Mouse (Mus musculus) spleen, adult 18-20 months (tissue): ENCODE results near the gene Lrrc46.
A peak's percentile ranks its signal among the peaks of the same experiment; 100 is the strongest.

Experiments used
- DNase-seq, 2 experiments: peaks; one replicate each; pipeline ENCODE4 v3.0.0; 2022; ENCODE audit warnings: mixed read lengths in 2 of 2

Lrrc46 gene

GRCm38 (mm10) chr11:97048090-97048650, 7.0 kb upstream of the Lrrc46 start:
- DNase-seq = no peak

DNA sequence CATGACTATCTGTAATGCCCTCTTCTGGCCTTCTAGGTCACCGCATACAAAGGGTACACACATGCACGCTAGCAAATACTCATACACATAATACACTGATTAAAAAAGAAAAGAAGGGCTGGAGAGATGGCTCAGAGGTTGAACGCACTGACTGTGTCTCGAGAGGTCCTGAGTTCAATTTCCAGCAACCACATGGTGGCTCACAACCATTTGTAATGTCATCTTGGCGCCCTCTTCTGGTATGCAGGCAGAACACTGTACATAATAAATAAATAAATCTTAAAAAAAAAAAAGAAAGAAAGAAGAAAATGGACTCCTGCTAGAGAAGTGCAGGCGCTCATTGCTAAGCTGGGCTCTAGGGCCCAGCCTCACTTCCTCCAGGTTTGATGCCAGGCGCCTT, 4.7 kb upstream of the Lrrc46 start:
- no peak for DNase-seq

DNA sequence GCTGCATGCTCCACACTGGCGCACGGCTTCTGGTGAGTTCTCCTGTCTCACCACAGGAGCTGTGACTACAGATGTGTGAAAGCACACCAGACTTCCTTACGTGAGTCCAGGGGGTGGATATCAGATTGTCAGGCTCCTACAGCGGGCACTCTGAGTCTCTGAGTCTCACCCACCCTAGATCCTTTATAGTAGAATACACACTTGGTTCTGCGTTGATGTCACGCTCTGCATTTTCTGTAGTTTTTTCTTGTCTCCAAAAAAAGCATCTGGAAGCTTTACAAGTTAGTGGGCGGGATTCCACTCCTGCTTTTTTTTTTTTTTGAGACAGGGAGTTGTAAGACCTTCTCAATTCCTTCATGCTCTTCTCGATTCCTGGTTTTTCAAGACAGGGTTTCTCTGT, 3.7 kb upstream of the Lrrc46 start:
- no peak for DNase-seq

DNA sequence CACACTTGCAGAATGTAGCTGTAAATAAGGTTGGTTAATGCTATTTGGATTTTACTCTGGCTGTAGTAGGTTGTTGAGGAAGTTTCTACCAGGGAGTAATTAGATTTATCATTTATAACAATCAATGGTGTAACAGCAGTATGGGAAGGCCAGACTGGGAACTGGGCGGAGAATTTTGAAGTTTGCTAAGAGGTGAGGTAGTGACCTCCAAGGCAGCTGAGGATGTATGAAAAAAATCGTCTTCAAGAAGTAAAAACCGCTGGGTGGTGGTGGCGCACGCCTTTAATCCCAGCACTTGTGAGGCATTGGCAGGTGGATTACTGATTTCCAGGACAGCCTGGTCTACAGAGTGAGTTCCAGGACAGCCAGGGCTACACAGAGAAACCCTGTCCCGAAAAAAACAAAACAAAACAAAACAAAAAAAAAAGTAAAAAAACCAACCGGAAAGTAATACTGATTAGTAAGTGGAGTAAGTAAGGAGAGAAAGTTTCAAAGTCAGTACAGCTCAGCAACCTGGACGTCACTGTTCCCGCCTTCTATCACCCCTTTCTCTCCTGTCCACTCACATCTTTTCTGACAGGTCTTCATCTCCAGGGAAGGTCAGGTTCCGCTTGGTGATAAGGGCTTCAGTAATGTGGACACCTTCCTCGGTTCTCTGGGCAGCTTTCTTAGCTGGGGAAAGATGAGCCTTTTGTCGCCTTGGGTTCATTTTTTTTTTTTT, 746 bp downstream of the Lrrc46 start:
- DNase-seq = no peak

GRCm38 (mm10) chr11:97038881-97039280, 2.3 kb downstream of the Lrrc46 start:
- DNase-seq = no peak

DNA sequence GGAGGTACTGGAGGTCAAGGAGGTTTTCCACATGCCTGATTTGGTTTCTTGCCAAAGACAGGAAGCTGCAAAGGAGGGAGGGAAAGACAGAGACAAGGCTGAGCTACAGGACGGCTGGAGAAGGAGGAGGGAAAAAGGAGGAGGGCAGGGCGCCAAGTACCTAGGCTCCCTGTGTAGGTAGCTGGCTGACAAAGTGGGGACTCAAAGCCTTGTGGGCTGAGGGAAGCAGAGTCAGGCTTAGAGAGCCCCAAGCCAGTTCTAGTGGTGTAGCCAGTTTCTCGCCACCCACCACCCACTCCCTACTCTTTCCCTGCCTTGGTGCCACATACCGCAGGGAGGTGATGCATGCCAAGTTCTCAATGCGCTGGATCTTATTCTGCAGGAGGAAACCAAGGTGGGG, 5.1 kb downstream of the Lrrc46 start:
- no peak for DNase-seq

- no peak for DNase-seq
Measured at GRCm38 (mm10) chr11:97033781-97034180, 7.4 kb downstream of the Lrrc46 start.

GRCm38 (mm10) chr11:97032499-97032898, 8.7 kb downstream of the Lrrc46 start:
- no peak for DNase-seq

DNA sequence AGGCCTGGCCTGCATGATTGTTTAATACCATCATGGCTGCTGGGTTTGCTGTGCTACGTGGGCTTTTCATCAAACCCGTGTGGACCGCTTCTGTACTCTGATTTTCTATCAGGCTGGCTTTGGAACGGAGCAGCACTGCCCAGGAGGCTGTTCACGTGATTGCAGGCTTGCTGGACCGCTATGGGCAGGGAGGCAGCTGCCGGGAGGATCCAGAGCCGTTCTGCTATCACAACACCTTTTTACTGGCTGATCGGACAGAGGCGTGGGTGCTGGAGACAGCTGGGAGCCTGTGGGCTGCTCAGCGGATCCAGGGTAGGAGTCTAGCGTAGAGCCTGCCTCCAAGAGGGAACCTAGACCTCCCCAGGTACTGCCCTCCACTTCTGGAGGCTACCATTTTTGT, 9.2 kb downstream of the Lrrc46 start:
- DNase-seq = no peak

- no peak for DNase-seq
Measured at GRCm38 (mm10) chr11:97030426-97030825, 10.8 kb downstream of the Lrrc46 start.

GRCm38 (mm10) chr11:97029686-97030417, 11.4 kb downstream of the Lrrc46 start, which contains the start of gene Scrn2:
Gene Scrn2 (plus strand): TSS chr11:97029938.
- DNase-seq = peak; percentile 67 to 86

DNA sequence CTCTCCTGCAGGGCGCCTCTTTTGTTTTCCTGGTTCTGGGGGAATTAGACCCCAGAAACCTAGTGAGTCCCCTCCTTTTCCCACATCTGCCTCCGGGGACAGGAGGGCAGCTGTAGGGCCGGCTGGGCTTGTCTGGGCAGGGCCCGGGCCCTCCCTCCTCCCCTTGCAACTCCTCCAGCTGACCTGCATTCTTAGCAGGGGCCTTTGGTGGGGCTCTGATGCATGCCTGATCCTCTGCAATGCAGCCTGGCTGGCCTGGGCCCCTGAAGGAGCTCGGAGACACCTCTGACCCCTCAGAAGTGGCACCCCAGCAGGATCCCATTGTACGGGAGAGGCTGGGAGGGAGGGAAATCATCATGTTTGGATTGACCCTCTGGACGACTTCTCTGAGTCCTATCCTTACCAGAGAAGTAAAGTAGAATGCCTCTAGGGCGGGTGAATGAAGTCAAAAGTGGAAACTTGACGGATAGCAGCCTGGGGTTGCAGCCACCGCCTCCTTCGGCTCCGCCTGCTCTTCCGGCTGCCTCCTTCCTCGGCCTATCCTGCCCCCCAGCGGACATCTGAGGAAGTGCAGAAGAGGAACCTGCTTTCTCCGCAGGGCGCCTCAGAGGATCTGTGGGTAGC, 15.4 kb downstream of the Lrrc46 start:
- DNase-seq = peak; percentile 79 to 88

GRCm38 (mm10) chr11:97024977-97025376, 16.2 kb downstream of the Lrrc46 start:
- no peak for DNase-seq

DNA sequence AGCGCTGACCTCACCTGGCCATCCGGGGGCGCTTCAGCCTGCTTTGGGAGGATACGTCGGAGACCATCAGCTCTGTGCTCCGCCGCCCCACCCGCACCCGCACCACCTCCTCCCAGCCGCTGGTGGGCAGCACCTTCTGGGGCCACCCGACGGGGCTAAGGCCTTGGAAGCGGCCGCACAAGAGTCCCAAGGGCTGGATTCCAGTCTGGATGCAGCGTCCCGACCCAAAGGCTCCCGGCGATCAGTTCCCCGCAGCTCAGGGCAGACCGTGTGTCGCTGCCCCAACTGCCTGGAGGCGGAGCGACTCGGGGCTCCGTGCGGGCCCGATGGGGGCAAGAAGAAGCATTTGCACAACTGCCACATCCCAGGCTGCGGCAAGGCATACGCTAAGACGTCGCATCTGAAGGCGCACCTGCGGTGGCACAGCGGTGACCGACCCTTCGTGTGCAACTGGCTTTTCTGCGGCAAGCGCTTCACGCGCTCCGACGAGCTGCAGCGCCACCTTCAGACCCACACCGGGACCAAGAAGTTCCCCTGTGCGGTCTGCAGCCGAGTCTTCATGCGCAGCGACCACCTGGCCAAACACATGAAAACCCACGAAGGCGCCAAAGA, 19.2 kb downstream of the Lrrc46 start:
- peak; percentile 69 to 83 for DNase-seq

- no peak for DNase-seq
Measured at GRCm38 (mm10) chr11:97021121-97021765, 20.0 kb downstream of the Lrrc46 start.

DNA sequence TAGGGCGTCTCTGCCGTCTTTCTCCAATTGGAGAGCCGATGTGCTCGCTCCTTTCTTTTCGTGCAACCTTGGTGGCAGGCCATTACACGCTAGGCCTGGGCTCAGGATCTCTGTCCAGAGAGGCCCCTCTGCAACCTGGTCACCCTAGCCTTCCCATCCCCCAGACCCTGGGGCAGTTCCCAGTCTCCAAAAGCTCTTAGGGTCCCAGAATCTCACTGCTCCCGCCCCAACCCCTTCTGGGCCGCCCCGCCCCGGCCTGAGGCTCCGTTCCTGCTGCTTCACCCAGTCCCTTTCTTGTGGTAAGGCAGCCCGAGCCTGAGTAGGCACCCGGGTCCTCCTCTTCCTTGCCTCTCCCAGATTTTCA, 21.9 kb downstream of the Lrrc46 start:
- peak in 1 of 2 experiments; percentile 10 for DNase-seq

GRCm38 (mm10) chr11:97018583-97019344, 22.4 kb downstream of the Lrrc46 start:
- DNase-seq = peak in 1 of 2 experiments; percentile 28

DNA sequence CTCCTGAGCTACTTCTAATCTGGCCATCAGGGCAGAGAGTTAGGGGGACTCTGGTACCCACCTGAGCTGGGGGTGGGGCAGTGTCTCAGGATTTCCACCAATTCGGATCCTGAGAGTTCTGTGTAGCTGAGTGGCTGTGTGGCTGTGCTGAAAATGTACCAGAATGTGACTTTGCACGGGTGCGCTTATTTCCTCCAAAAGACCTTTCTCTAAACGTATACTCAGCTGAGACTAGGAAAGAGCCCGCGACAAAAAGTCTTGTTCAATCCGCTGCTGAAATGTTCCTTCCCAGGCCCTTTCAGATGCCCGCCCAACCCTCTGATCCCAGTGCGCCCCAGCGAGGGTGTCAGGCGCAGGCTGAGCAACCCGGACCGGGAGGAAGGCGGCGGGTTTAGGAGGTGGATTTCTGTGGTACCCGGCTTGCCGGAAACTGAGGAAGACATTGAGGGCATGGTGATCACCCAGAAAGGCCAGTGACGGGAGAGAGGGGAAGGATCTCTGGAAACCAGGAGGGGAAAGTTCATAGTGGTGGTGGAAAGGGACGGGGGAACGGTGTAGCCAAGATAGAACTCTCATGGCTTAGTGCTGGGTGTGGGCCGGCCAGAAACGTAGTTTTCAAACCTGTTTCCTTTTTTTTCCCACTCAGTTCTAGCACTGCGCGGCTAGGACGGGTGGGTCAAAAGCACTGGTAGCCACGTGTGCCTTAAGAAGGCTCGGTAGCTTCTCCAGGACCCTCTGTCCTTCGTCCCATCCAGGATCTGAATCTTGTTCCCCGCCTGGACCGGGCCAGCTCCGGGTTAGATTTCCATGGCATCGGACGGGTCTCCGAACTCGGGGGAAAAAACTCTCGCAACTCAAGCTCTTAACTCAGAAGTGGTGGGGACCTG, 23.3 kb downstream of the Lrrc46 start:
- DNase-seq = no peak

GRCm38 (mm10) chr11:97013121-97013670, 28.0 kb downstream of the Lrrc46 start, which contains the start of gene Sp6:
Gene Sp6 (plus strand): TSS chr11:97013394.
- DNase-seq = no peak

GRCm38 (mm10) chr11:97009198-97009790, 31.9 kb downstream of the Lrrc46 start:
- DNase-seq = no peak
